Mouse (Mus musculus) testis, adult 2 months (tissue): ENCODE data around the gene Arl5c. TPM values are rescaled to one million over a fixed set of nuclear protein-coding genes. Genes with fewer than 3 reads are reported as not detected.

Source experiments
- H3K27ac ChIP-seq: fragments of 200-500 bp; 2 replicates; pipeline ENCODE4 v1.5.1; 2012; ENCODE audit warnings: low read depth, low read length; ENCODE audit not compliant: control insufficient read depth, insufficient read depth
- H3K27me3 ChIP-seq: fragments of 200-500 bp; 2 replicates; pipeline ENCODE4 v1.6.1; 2012; ENCODE audit warnings: mild to moderate bottlenecking, low read length, moderate library complexity; ENCODE audit not compliant: control insufficient read depth, insufficient read depth
- H3K36me3 ChIP-seq: fragments of 200-500 bp; 2 replicates; pipeline ENCODE4 v1.6.1; 2012; ENCODE audit warnings: mild to moderate bottlenecking, low read length; ENCODE audit not compliant: control insufficient read depth, insufficient read depth
- H3K4me1 ChIP-seq: fragments of 200-500 bp; 2 replicates; pipeline ENCODE4 v1.6.1; 2012; ENCODE audit warnings: low read length; ENCODE audit not compliant: control insufficient read depth, insufficient read depth
- H3K4me3 ChIP-seq: fragments of 200-500 bp; 2 replicates; pipeline ENCODE4 v1.5.1; 2012; ENCODE audit warnings: low read depth, mild to moderate bottlenecking, low read length, moderate library complexity, mixed read lengths; ENCODE audit not compliant: control insufficient read depth
- CTCF ChIP-seq: fragments of 200-500 bp; IDR thresholded peaks from 2 replicates; pipeline ENCODE4 v1.5.1; 2012; ENCODE audit warnings: low read depth, mild to moderate bottlenecking, inconsistent platforms, low read length, moderate library complexity; ENCODE audit not compliant: control insufficient read depth, insufficient read depth, insufficient replicate concordance
- POLR2A ChIP-seq: fragments of 200-500 bp; IDR thresholded peaks from 2 replicates; pipeline ENCODE4 v1.6.1; 2012; ENCODE audit warnings: low read depth, mild to moderate bottlenecking, inconsistent platforms, low read length, moderate library complexity; ENCODE audit not compliant: control insufficient read depth
- polyA plus RNA-seq: library from polyadenylated mRNA; depleted of rRNA; stranded (reverse); fragments of >200 nt; gene quantifications from 2 replicates; pipeline ENCODE4 v1.2.3, GENCODE M21; 2012

The Arl5c gene
- polyA plus RNA-seq, 1 experiment, result 0.44 TPM

- Histone ChIP-seq H3K36me3 (no peaks in the 10 kb centered on the region), H3K27ac (peak overlapping the region; percentile 93), H3K4me1 (peaks cover 16% of the 10 kb centered on the region), H3K27me3 (no peaks in the 10 kb centered on the region), H3K4me3 (peak overlapping the region; percentile 99)
- no peak for TF ChIP-seq CTCF
- no peak for TF ChIP-seq POLR2A
Measured at GRCm38 (mm10) chr11:98026248-98026569, 30.2 kb upstream of the Arl5c start.

GRCm38 (mm10) chr11:98024516-98024915, 28.5 kb upstream of the Arl5c start:
- Histone ChIP-seq H3K36me3 (no peaks in the 10 kb centered on the region), H3K4me3 (no peak overlapping the region), H3K4me1 (peaks cover 19% of the 10 kb centered on the region), H3K27me3 (no peaks in the 10 kb centered on the region), H3K27ac (peak overlapping the region; percentile 24; the same call in 1 of the 2 replicates)
- TF ChIP-seq POLR2A (no peak), CTCF (no peak)

- Histone ChIP-seq H3K4me3 (peak within 1 kb of the TSS; percentile 85), H3K27me3 (no peaks in the 10 kb centered on the region), H3K36me3 (no peaks in the 10 kb centered on the region), H3K27ac (peak within 1 kb of the TSS; percentile 99), H3K4me1 (peaks cover 19% of the 10 kb centered on the region)
- TF ChIP-seq POLR2A, result peak; percentile 81
- TF ChIP-seq CTCF, result no peak
Measured at GRCm38 (mm10) chr11:98022555-98023371, 26.8 kb upstream of the Arl5c start, which contains the start of gene Cacnb1. Cacnb1 (minus strand) TSS chr11:98023034.

GRCm38 (mm10) chr11:98022253-98022554, 26.2 kb upstream of the Arl5c start:
- Histone ChIP-seq H3K4me3 (peak overlapping the region; percentile 85), H3K36me3 (no peaks in the 10 kb centered on the region), H3K27me3 (no peaks in the 10 kb centered on the region), H3K27ac (peak overlapping the region; percentile 76), H3K4me1 (peaks cover 17% of the 10 kb centered on the region)
- TF ChIP-seq CTCF (no peak), POLR2A (no peak)

- peak overlapping the region; percentile 76 for H3K27ac ChIP-seq
- no peaks in the 10 kb centered on the region for H3K27me3 ChIP-seq
- TF ChIP-seq CTCF, result no peak
- no peak for TF ChIP-seq POLR2A
- H3K36me3 ChIP-seq, result no peaks in the 10 kb centered on the region
- H3K4me1 ChIP-seq, result peaks cover 17% of the 10 kb centered on the region
- H3K4me3 ChIP-seq, result peak overlapping the region; percentile 85
Measured at GRCm38 (mm10) chr11:98021565-98022252, 25.7 kb upstream of the Arl5c start.

- H3K36me3 ChIP-seq, result no peaks in the 10 kb centered on the region
- H3K4me3 ChIP-seq, result peak overlapping the region; percentile 85
- TF ChIP-seq POLR2A, result no peak
- TF ChIP-seq CTCF, result no peak
- H3K27me3 ChIP-seq, result no peaks in the 10 kb centered on the region
- H3K4me1 ChIP-seq, result peaks cover 17% of the 10 kb centered on the region
- H3K27ac ChIP-seq, result no peak overlapping the region
Measured at GRCm38 (mm10) chr11:98021118-98021517, 25.1 kb upstream of the Arl5c start.

GRCm38 (mm10) chr11:98020710-98021109, 24.7 kb upstream of the Arl5c start:
- TF ChIP-seq POLR2A, result no peak
- TF ChIP-seq CTCF, result no peak
- Histone ChIP-seq H3K4me3 (peak overlapping the region; percentile 39), H3K27ac (no peak overlapping the region), H3K27me3 (no peaks in the 10 kb centered on the region), H3K36me3 (no peaks in the 10 kb centered on the region), H3K4me1 (peaks cover 13% of the 10 kb centered on the region)
